Mouse (Mus musculus) liver, adult 2 months (tissue): ENCODE measurements around the gene Dnajc21.

Experiments
- CTCF ChIP-seq: fragments of 200-500 bp; IDR thresholded peaks from 2 replicates; pipeline ENCODE4 v1.5.1; 2011; ENCODE audit warnings: low read depth, low read length, control low read depth
- POLR2A ChIP-seq: fragments of 200-500 bp; IDR thresholded peaks from 2 replicates; pipeline ENCODE4 v1.6.1; 2011; ENCODE audit warnings: low read length, control low read depth; ENCODE audit not compliant: insufficient read depth; ENCODE audit errors: extremely low read depth

DNA sequence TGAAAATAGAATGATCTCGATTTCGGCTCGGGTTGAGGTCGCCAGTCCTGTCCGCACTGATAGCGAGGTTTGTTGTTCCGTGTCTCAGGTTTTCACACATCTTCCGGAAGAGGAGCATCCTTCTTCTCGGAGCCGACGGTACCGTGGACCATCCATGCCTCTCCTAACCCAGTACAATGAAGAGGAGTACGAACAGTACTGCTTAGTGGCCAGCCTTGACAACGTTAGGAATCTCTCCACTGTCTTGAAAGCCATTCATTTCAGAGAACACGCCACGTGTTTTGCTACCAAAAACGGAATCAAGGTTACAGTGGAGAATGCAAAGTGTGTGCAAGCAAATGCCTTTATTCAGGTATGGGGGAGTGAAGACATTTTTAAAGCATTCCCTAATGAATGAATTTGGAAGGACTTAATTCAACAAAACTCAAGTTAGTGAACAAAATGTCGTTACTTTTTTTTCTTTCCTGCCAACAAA lies 16.1 kb upstream of the Dnajc21 start:
- TF ChIP-seq CTCF, result no peak
- no peak for TF ChIP-seq POLR2A
